Mouse (Mus musculus): ENCODE data around the gene Mvp. TPM values are rescaled to one million over a fixed set of nuclear protein-coding genes. Genes with fewer than 3 reads are reported as not detected.

Mvp gene
- polyA plus RNA-seq, 1 experiment from 2014 or later = 58.3 TPM

Other genes with a start within 250 kb of the Mvp start
- gene Gdpd3, start 248.3 kb downstream of the Mvp start, polyA plus RNA-seq (2015; fragmentation: Nextera tagmentation; extraction: Ambion mirVana) = 1.4 and 1.6 TPM in 2 replicates
- gene Ypel3, start 237.7 kb downstream of the Mvp start, polyA plus RNA-seq (2015; fragmentation: Nextera tagmentation; extraction: Ambion mirVana) = 66.9 and 71.2 TPM in 2 replicates
- 0.34 and 0.43 TPM in 2 replicates for gene Tbx6, start 233.1 kb downstream of the Mvp start, polyA plus RNA-seq (2015; fragmentation: Nextera tagmentation; extraction: Ambion mirVana)
- 248 and 256 TPM in 2 replicates for gene Ppp4c, start 222.1 kb downstream of the Mvp start, polyA plus RNA-seq (2015; fragmentation: Nextera tagmentation; extraction: Ambion mirVana)
- 1.2 and 1.5 TPM in 2 replicates for gene Fam57b, start 217.0 kb downstream of the Mvp start, polyA plus RNA-seq (2015; fragmentation: Nextera tagmentation; extraction: Ambion mirVana)
- gene 4930451I11Rik, start 183.0 kb downstream of the Mvp start, polyA plus RNA-seq (2015; fragmentation: Nextera tagmentation; extraction: Ambion mirVana) = not detected in 2 replicates
- gene Doc2a, start 167.2 kb downstream of the Mvp start, polyA plus RNA-seq (2015; fragmentation: Nextera tagmentation; extraction: Ambion mirVana) = 0.75 and 1.0 TPM in 2 replicates
- gene Hirip3, start 152.6 kb downstream of the Mvp start, polyA plus RNA-seq (2015; fragmentation: Nextera tagmentation; extraction: Ambion mirVana) = 23.2 and 25.1 TPM in 2 replicates
- 59.1 and 65.9 TPM in 2 replicates for gene Ino80e, start 152.2 kb downstream of the Mvp start, polyA plus RNA-seq (2015; fragmentation: Nextera tagmentation; extraction: Ambion mirVana)
- 30.8 and 31.9 TPM in 2 replicates for gene Taok2, start 129.9 kb downstream of the Mvp start, polyA plus RNA-seq (2015; fragmentation: Nextera tagmentation; extraction: Ambion mirVana)
- 27.8 and 33.3 TPM in 2 replicates for gene Tmem219, start 91.7 kb downstream of the Mvp start, polyA plus RNA-seq (2015; fragmentation: Nextera tagmentation; extraction: Ambion mirVana)
- gene Kctd13, start 85.7 kb downstream of the Mvp start, polyA plus RNA-seq (2015; fragmentation: Nextera tagmentation; extraction: Ambion mirVana) = 13.6 and 13.9 TPM in 2 replicates
- 0.32 and 0.46 TPM in 2 replicates for gene Asphd1, start 65.0 kb downstream of the Mvp start, polyA plus RNA-seq (2015; fragmentation: Nextera tagmentation; extraction: Ambion mirVana)
- gene Sez6l2, start 64.1 kb downstream of the Mvp start, polyA plus RNA-seq (2015; fragmentation: Nextera tagmentation; extraction: Ambion mirVana) = 2.4 and 2.9 TPM in 2 replicates
- gene Cdipt, start 38.7 kb downstream of the Mvp start, polyA plus RNA-seq (2015; fragmentation: Nextera tagmentation; extraction: Ambion mirVana) = 123 and 136 TPM in 2 replicates
- 0.98 and 2.3 TPM in 2 replicates for gene Cdiptos, start 38.5 kb downstream of the Mvp start, polyA plus RNA-seq (2015; fragmentation: Nextera tagmentation; extraction: Ambion mirVana)
- gene Pagr1b, start 1.9 kb upstream of the Mvp start, polyA plus RNA-seq (2015; fragmentation: Nextera tagmentation; extraction: Ambion mirVana) = 0.43 and 1.5 TPM in 2 replicates
- 48.4 and 52.6 TPM in 2 replicates for gene Pagr1a, start 2.7 kb upstream of the Mvp start, polyA plus RNA-seq (2015; fragmentation: Nextera tagmentation; extraction: Ambion mirVana)
- 41.5 and 51.1 TPM in 2 replicates for gene Gm42742, start 6.5 kb upstream of the Mvp start, polyA plus RNA-seq (2015; fragmentation: Nextera tagmentation; extraction: Ambion mirVana)
- 4.3 and 5.0 TPM in 2 replicates for gene Prrt2, start 6.6 kb upstream of the Mvp start, polyA plus RNA-seq (2015; fragmentation: Nextera tagmentation; extraction: Ambion mirVana)
- gene Maz, start 12.4 kb upstream of the Mvp start, polyA plus RNA-seq (2015; fragmentation: Nextera tagmentation; extraction: Ambion mirVana) = 66.6 and 68.8 TPM in 2 replicates
- gene Kif22, start 27.9 kb upstream of the Mvp start, polyA plus RNA-seq (2015; fragmentation: Nextera tagmentation; extraction: Ambion mirVana) = 101 and 107 TPM in 2 replicates
- 7.6 and 28.5 TPM in 2 replicates for gene Zg16, start 72.7 kb upstream of the Mvp start, polyA plus RNA-seq (2015; fragmentation: Nextera tagmentation; extraction: Ambion mirVana)
- 4.4 TPM in 2 replicates for gene AI467606, start 76.7 kb upstream of the Mvp start, polyA plus RNA-seq (2015; fragmentation: Nextera tagmentation; extraction: Ambion mirVana)
- 5.3 and 6.1 TPM in 2 replicates for gene Qprt, start 107.6 kb upstream of the Mvp start, polyA plus RNA-seq (2015; fragmentation: Nextera tagmentation; extraction: Ambion mirVana)
- 0.18 and 0.36 TPM in 2 replicates for gene Spn, start 123.2 kb upstream of the Mvp start, polyA plus RNA-seq (2015; fragmentation: Nextera tagmentation; extraction: Ambion mirVana)
- 43.4 and 46.7 TPM in 2 replicates for gene Cd2bp2, start 181.4 kb upstream of the Mvp start, polyA plus RNA-seq (2015; fragmentation: Nextera tagmentation; extraction: Ambion mirVana)
- gene Tbc1d10b, start 193.8 kb upstream of the Mvp start, polyA plus RNA-seq (2015; fragmentation: Nextera tagmentation; extraction: Ambion mirVana) = 23.2 and 23.6 TPM in 2 replicates
- gene Mylpf, start 194.3 kb upstream of the Mvp start, polyA plus RNA-seq (2015; fragmentation: Nextera tagmentation; extraction: Ambion mirVana) = 15.4 and 21.1 TPM in 2 replicates
- 24.7 and 27.5 TPM in 2 replicates for gene Zfp553, start 218.4 kb upstream of the Mvp start, polyA plus RNA-seq (2015; fragmentation: Nextera tagmentation; extraction: Ambion mirVana)
- 13.8 and 16.0 TPM in 2 replicates for gene Sept1, start 218.5 kb upstream of the Mvp start, polyA plus RNA-seq (2015; fragmentation: Nextera tagmentation; extraction: Ambion mirVana)
- gene Zfp771, start 229.7 kb upstream of the Mvp start, polyA plus RNA-seq (2015; fragmentation: Nextera tagmentation; extraction: Ambion mirVana) = 41.0 and 44.5 TPM in 2 replicates
- 216 and 219 TPM in 2 replicates for gene Dctpp1, start 246.1 kb upstream of the Mvp start, polyA plus RNA-seq (2015; fragmentation: Nextera tagmentation; extraction: Ambion mirVana)